Mouse (Mus musculus) monocyte, adult 5-6 weeks (primary cell): ENCODE measurements around the gene Mbd3. TPM values are rescaled to one million over a fixed set of nuclear protein-coding genes. Genes with fewer than 3 reads are reported as not detected.
"Not testable (repeated sequence)": the region's sequence is repeated elsewhere in the genome, so short reads cannot be mapped to it uniquely, and the experiment has no call there.

Source experiments
- ATAC-seq: fragments of 153-309, 156-312 bp; replicated peaks from 2 replicates; pipeline ENCODE4 v1.8.0; 2017; ENCODE audit warnings: mild to moderate bottlenecking; ENCODE audit not compliant: low TSS enrichment, insufficient number of reproducible peaks, severe bottlenecking, poor library complexity, low FRiP score
- total RNA-seq: library from RNA; stranded (forward); fragments of 200-1000, 200-491, 200-594 nt; gene quantifications from 3 replicates; pipeline ENCODE4 v1.2.3, GENCODE M21; 2017

Mbd3 gene
- total RNA-seq, 1 experiment from 2014 or later: 18.6 TPM

DNA sequence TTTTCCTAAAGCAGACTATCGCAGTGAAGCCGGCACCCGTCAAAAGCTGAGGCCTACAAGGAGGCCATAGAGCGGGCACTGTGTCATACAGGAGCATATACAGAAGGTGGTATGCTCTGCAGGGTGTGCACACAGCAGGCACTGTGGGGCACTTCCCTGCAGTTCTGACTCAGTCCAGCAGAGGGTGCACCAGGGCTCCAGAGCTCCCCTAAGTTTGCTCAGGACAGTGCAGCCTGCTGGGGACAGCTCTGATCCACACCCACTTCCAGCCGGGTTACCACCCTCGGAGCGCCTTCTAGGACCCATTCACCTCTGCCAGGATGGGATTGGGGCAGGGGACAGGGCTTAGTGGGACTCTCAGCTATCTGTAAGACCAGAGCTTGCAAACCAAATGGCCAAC, 49.1 kb downstream of the Mbd3 start:
- peak; percentile 88 for ATAC-seq

DNA sequence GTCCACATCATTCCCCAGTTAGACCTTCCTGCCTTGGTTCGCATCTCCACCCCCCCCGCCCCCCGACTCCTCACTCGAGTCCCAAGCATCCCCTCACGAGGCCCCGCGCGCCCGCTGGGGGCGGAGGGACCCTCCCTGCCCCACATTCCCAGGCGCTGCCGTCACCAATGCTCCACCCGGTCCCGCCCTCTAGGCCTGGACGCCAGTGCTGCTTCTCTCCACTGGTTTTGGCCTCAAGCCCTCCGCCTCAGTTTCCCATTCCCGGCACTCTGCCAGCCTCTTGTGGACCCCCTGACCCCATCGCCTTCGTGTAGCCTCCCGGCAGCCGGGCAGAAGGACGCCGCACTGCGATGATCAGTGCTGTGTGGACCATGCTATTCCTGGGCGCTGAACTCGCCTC, 50.4 kb downstream of the Mbd3 start:
- no peak for ATAC-seq

DNA sequence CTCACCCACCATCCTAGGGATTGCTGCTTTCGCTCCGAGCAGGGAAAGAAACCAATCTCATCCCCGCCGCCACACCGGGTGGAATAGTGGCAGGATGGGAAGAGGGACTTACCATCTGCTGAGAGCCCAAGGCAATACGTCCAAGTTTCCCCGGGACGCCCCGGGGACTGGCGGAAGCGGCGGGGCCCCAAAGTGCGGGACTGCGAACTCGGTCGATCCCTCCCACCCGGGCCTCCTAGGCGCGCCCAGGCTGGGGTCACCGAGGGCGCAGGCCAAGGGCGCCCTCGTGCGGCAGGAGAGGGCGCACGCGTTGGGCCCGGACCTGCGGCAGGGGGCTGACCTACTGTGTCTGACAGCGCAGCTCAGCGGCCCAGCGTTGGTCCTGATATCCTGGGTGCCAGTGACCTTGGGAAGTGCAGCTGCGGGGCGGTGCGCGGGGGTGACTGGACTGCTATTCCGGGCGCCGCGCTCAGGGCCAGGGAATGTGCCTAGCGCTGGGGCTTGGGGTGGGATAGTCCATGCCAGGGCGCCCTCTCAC, 51.0 kb downstream of the Mbd3 start, which contains the start of gene Adamtsl5:
Adamtsl5 (minus strand) TSS at position 169 of the 538 bp plus-strand sequence.
- ATAC-seq: no peak

DNA sequence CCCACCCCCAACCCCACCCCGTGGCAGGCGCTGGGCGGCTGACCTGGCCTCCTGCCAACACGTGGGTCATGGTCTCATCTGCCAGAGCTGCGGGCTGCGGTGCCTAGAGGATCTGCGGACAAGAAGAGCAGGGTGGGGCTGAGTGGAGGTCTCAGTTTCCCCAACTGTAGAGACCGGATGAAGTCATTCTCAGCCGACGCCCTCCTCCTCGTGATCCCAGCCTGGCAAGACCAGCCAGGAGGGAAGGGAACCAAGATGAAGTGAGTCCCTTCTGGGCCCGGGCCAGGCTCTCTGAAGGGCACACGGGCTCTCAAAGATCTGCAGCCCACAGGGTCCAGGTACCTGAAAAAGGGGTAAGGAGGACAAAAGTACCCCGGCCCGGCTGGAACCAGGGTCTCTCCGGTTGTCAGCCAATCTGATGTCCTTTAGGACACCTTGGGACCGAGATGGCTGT, 51.8 kb downstream of the Mbd3 start:
- ATAC-seq: no peak

DNA sequence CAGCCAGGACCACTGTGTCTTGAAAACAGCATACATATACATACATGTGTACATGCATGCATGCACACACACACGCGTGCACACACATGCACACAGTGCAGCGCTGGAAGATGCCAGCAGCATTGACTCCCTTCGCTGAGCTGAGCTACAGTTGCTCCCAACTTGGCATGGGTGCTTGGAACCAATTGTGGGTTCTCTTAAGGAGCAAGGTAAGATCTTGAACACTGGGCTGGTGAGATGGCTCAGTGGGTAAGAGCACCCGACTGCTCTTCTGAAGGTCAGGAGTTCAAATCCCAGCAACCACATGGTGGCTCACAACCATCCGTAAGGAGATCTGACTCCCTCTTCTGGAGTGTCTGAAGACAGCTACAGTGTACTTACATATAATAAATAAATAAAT, 53.4 kb downstream of the Mbd3 start:
- ATAC-seq: not testable (repeated sequence)

DNA sequence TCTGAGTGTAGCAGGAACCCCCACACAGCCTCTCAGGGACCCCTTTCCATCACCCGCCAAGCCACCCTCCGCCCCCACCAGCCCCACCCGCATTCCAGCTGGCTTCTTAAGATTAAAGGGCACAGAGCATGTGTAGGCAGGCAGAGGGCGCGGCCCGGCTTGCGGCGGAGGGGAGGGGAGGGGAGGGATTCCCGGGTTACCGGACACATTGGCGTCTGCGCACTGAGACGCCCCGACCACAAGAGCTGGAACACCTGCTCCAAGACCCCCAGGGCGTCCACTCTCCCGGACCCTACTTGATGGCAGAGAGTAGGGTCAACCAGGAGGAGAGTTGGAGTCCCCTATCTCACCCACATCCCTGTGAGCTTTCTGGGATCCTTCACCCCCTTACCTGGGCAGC, 54.2 kb downstream of the Mbd3 start:
- no peak for ATAC-seq

DNA sequence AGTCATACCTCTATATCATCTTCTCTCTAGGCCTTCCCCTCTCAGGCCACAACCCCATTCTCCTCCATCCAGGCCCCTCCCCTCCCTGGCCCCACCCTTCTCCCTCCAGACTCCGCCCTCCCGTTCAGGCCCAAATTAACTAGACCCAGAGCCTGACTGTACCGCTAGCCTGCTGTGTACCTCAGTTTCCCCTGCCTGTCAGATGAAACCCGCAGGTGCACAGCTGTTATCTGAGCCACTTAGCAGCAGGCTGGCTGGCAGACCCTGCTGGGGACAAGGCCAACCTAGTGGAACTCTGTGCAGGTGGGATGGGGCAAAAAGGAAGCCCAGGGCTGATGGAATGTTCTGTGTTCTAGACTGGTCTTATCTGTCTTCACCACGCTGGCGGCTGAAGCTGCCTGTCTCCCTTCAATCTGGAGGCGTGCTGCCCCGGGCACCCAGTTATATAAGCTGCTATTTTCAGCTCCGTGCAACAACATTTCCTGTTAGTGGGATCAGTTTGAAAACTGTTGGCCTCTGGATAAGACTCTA, 55.2 kb downstream of the Mbd3 start:
- ATAC-seq: no peak

DNA sequence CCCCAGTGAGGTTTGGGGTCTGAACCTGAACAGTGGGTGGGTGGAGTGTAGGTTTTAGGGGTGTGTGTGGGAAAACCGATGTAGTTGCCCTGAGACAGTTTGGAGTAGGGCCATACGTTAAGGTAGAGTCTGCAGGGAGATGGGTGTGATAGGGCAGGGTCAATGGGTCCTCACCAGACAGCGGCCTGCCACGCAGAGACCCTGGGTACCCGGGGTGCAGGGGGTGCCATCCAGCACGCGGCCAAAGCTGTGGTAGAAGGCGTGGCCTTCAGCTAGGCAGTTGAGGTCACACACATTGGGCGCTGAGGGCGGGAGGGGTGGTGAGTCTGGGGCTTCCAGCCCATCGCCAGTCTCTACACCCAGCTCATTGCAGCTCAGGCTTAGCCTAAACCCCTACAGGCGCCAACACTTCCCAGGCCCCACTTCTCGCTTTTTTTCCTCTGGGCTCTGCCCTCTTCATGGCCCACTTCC, 55.9 kb downstream of the Mbd3 start:
- no peak for ATAC-seq

DNA sequence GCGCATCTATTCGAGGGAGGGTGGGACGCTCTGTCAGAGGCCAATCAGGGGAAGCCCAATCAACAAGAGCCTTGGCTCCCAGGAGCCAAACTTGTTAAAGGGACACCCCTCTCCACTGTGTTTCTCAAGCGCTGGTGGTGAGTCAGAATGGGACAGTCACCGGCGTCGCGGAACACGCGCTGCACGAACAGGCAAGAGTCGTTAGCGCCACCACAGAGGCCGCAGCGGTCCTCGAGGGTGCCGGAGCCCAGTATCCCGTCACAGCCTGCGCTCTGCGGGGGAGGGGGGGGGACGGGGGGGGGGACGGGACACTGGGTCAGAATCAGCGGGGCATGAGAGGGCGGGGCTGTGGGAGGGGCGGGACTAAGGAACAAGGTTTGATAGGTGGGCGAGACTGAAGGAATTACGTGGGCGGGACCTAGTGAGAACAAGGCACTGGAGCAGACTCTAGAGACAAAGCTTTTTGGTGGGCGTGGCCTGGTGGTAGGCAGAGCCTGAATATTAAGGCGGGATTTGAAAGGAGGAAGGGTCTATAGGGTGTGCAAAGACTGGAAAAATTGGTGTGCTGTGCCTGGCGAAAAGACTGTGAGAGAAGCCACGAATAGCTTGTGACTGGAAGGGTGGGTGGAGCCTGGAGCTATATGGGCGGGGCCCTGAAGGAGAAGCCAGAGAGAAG, 56.5 kb downstream of the Mbd3 start:
- ATAC-seq: peak; percentile 47

Other genes with a start within 250 kb of the Mbd3 start
- 137 to 163 TPM (median 145 TPM) in 3 replicates for gene Cirbp, start 233.6 kb downstream of the Mbd3 start, total RNA-seq
- gene 1600002K03Rik, start 226.6 kb downstream of the Mbd3 start, total RNA-seq: 16.2 to 29.1 TPM (median 18.0 TPM) in 3 replicates
- gene Efna2, start 220.1 kb downstream of the Mbd3 start, total RNA-seq: 1.0 TPM in 1 of 3 replicates, not detected in the others
- gene Mum1, start 173.1 kb downstream of the Mbd3 start, total RNA-seq: 43.7 to 46.7 TPM (median 46.2 TPM) in 3 replicates
- 60.9 to 74.8 TPM (median 61.4 TPM) in 3 replicates for gene Ndufs7, start 150.4 kb downstream of the Mbd3 start, total RNA-seq
- 3.8 to 4.7 TPM in 2 of 3 replicates, not detected in the other for gene Gamt, start 138.5 kb downstream of the Mbd3 start, total RNA-seq
- gene Dazap1, start 138.1 kb downstream of the Mbd3 start, total RNA-seq: 85.1 to 132 TPM (median 92.5 TPM) in 3 replicates
- 1,267 to 1,604 TPM (median 1,393 TPM) in 3 replicates for gene Rps15, start 107.1 kb downstream of the Mbd3 start, total RNA-seq
- gene Apc2, start 103.6 kb downstream of the Mbd3 start, total RNA-seq: 2.3 TPM in 1 of 3 replicates, not detected in the others
- gene 2310011J03Rik, start 79.0 kb downstream of the Mbd3 start, total RNA-seq: 23.5 to 28.1 TPM (median 27.6 TPM) in 3 replicates
- 0.57 TPM in 1 of 3 replicates, not detected in the others for gene Pcsk4, start 70.1 kb downstream of the Mbd3 start, total RNA-seq
- not detected in 3 replicates for gene Reep6, start 69.6 kb downstream of the Mbd3 start, total RNA-seq
- gene Adamtsl5, start 51.1 kb downstream of the Mbd3 start, total RNA-seq: 0.10 to 0.43 TPM in 2 of 3 replicates, not detected in the other
- not detected in 3 replicates for gene Plk5, start 43.1 kb downstream of the Mbd3 start, total RNA-seq
- 4.1 to 5.3 TPM (median 5.2 TPM) in 3 replicates for gene Mex3d, start 11.9 kb downstream of the Mbd3 start, total RNA-seq
- 56.9 to 82.5 TPM (median 76.8 TPM) in 3 replicates for gene Uqcr11, start 7.3 kb upstream of the Mbd3 start, total RNA-seq
- gene Tcf3, start 34.1 kb upstream of the Mbd3 start, total RNA-seq: 18.9 to 30.0 TPM (median 26.1 TPM) in 3 replicates
- not detected in 3 replicates for gene Onecut3, start 95.3 kb upstream of the Mbd3 start, total RNA-seq
- gene Atp8b3, start 139.6 kb upstream of the Mbd3 start, total RNA-seq: 1.0 to 1.6 TPM in 2 of 3 replicates, not detected in the other
- gene Rexo1, start 162.0 kb upstream of the Mbd3 start, total RNA-seq: 21.1 to 32.2 TPM (median 24.1 TPM) in 3 replicates
- gene Klf16, start 177.8 kb upstream of the Mbd3 start, total RNA-seq: 5.1 to 8.5 TPM (median 8.2 TPM) in 3 replicates
- gene Abhd17a, start 190.8 kb upstream of the Mbd3 start, total RNA-seq: 15.2 to 20.8 TPM (median 17.0 TPM) in 3 replicates
- 6.0 to 11.2 TPM (median 7.9 TPM) in 3 replicates for gene Scamp4, start 203.3 kb upstream of the Mbd3 start, total RNA-seq
- 1.8 TPM in 1 of 3 replicates, not detected in the others for gene Adat3, start 203.3 kb upstream of the Mbd3 start, total RNA-seq
- 0.78 to 1.0 TPM in 2 of 3 replicates, not detected in the other for gene Gm49322, start 206.5 kb upstream of the Mbd3 start, total RNA-seq
- 174 to 193 TPM (median 192 TPM) in 3 replicates for gene Csnk1g2, start 223.3 kb upstream of the Mbd3 start, total RNA-seq